Mouse (Mus musculus) spleen, adult 18-20 months (tissue): ENCODE data around the gene Hivep2.
A peak's percentile ranks its signal among the peaks of the same experiment; 100 is the strongest.

Source experiments
- DNase-seq, 2 experiments: peaks; one replicate each; pipeline ENCODE4 v3.0.0; 2022; ENCODE audit warnings: mixed read lengths in 2 of 2

The Hivep2 gene

GRCm38 (mm10) chr10:13965974-13966829 lies at the start of gene Hivep2:
Hivep2 (plus strand) TSS chr10:13966075.
- DNase-seq = peak; percentile 60 to 70

GRCm38 (mm10) chr10:13916645-13917342 lies 49.1 kb upstream of the Hivep2 start:
- DNase-seq = no peak

GRCm38 (mm10) chr10:13921641-13922385 lies 44.1 kb upstream of the Hivep2 start:
- no peak for DNase-seq

GRCm38 (mm10) chr10:13929306-13929705 lies 36.6 kb upstream of the Hivep2 start:
- no peak for DNase-seq

DNA sequence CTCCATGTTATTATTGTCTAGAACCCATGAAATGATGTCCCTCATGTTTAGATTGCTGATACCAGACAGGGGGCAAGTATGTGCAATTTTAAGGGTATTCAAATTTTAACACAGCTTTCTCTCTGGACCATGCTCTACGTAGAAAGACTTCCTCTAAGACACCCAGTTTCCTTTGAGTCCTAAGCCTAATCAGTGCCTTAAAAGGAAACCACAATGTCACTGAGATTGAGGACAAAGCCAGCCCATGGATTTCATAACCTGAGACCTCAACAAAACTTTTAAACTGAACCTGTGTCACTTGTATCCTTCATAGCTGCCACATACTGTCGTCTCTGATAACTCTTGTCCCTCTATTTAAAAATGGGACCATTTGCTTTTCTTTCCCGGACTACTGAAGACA lies 33.7 kb upstream of the Hivep2 start:
- no peak for DNase-seq

GRCm38 (mm10) chr10:13933320-13933719 lies 32.6 kb upstream of the Hivep2 start:
- DNase-seq = no peak

- DNase-seq = no peak
Observed at GRCm38 (mm10) chr10:13935646-13936045, 30.2 kb upstream of the Hivep2 start.

GRCm38 (mm10) chr10:13941406-13941805 lies 24.5 kb upstream of the Hivep2 start:
- DNase-seq = no peak

- no peak for DNase-seq
Observed at GRCm38 (mm10) chr10:13943706-13944105, 22.2 kb upstream of the Hivep2 start.

DNA sequence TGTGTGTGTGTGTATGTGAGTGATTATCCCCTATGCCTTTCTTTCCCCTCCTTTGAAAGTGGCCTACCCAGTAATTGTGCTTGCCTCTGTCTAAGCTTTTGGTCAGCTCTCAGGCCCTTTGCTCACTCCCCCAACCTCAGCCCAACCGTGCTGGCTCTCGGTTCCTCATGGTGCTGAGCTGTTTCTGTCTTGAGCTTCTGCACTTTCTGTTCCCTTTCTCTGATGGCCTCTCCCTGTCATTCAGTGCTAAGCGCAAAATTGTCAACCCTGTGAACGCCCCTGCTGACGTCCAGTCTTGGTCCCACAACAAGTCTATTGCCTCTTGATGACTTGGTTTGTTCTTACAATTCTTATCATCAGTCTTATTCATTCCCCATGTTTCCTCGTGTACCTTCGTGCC lies 19.4 kb upstream of the Hivep2 start:
- DNase-seq = peak; percentile 31 to 41

- no peak for DNase-seq
Observed at GRCm38 (mm10) chr10:13962965-13963364, 2.9 kb upstream of the Hivep2 start.

DNA sequence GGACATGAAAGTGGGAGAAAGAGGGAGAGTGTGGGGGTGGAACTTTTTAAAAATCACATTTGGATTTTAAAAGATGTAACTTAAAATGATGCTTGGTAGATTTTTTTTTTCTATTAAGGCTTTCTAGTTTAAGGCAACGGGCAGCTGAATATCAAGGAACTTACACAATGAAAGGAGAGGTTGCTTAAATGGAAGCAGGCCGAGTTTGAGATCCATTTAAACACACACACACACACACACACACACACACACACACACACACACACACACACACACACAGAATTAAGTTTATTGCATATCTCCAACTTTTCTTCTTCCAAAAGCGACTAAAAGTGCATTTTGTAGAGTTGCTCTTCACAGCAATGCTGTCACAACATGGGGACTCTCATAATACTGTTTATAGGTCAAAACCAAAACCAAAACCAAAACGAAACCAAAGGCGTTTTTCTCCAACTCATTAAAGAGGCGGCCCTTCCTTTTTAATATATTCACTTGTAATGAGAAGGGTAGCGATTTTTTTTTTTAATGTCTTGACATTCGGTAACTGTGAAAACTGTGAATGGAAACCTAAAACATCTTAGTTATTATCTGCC lies 1.9 kb upstream of the Hivep2 start:
- DNase-seq = no peak

GRCm38 (mm10) chr10:13964501-13965281 lies 1.2 kb upstream of the Hivep2 start:
- peak; percentile 88 to 93 for DNase-seq

DNA sequence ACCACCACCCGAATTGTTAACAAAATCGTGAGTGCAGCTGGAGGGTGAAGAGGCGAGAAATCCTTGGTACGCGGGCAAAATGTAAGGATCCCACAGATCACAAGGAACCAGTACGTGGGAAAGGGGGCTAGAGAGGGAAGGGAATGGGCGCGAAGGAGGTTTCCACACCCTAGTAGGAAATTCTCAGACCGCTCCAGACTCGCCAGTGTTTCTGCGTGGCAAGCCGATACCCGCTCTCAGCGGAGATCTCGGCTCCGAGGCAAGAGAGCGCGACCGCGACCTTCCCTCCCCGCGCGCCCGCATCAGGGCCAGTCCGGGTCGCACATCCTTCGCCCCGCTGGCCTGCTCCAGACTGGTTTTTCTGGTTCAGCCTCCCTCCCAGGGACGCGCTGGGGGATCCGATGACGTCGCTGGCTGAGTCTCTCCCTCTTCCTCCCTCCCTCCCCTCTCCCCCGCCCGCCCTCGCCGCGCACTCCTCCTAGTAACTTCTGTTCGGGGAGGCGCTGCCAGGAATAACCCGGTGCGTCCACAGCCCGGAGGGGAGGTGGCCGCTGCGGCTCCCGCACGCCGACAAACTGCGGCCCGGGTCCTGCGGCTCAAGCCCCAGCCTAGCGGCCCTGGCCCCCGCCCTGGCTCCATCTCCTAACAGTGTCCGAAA lies 430 bp upstream of the Hivep2 start:
- peak; percentile 74 for DNase-seq

GRCm38 (mm10) chr10:13966830-13967450 lies 1.1 kb downstream of the Hivep2 start:
- DNase-seq = peak; percentile 71 to 73

DNA sequence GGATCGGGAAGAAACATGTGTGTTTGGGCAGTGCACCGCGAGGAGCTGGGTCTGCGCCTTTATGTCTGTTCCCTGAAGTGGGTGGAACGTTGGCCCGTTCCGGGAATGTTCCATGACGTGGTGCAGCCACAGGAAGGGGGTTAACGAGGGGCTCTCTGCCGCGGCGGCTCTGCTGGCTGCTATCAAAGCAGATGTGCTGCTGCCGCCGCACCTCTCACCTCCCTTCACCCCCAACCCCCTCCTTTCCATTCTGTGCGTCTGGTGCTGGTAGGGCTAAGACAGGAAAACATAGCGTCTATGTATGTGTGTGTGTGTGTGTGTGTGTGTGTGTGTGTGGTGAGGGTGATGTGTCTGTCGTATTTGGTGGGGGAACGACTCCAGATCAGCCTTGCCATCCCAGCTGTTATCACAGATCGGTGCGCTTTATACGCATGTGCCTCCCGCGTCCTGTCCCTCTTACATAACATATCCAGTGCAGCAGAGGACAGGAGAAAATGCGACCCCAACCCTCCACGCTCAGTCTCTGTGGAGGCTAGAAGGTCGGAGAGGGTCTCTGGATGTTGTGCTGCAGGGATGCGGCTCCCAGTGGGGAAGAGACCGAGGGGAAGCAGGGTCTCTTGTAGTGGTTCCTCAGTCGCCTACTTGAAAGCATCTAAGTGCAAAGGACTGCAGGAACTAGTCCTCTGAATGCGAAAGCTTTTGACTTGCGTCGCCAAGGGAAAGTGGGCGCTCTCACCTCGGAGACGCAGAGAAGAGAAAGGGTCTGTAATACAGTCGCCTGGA lies 1.8 kb downstream of the Hivep2 start:
- DNase-seq = peak; percentile 67 to 72

DNA sequence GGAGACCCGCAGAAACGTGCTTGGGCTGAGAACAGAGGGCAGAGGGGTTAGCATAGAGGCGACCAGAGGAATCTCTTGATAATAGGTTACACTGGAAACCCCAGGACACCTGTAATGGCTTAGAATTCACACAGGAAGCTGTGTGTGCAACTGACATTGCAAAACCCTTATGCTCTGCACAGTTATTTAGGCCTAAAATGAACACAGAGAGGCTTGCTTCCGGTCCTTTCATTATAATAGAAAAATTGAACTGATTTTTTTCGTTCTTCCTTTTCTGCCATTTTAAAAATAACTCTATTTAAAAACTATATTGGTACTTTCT lies 2.3 kb downstream of the Hivep2 start:
- DNase-seq = no peak

GRCm38 (mm10) chr10:13968989-13969388 lies 3.1 kb downstream of the Hivep2 start:
- DNase-seq = no peak

GRCm38 (mm10) chr10:13970321-13970720 lies 4.4 kb downstream of the Hivep2 start:
- DNase-seq = no peak

DNA sequence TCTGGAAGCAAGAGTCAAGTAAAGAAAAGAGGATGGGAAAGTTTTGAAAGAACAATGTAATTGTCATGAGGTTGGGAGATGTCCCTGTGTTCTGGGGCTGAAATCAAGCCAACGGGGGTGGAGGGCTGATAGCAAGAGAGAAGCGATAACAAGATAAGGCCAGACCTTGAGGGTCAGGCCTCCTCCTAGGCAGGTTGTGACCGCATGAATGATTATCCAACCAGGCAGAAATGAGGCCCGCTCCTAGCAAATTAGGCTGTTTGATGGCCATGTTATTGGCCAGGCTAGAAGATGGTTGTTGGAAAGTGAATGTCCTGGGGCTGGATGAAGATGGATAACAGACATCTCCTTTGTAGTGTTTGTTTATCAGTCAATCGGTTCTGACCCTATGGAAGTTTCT lies 5.4 kb downstream of the Hivep2 start:
- DNase-seq = no peak
